Mouse (Mus musculus) stomach, embryonic 14.5 days (tissue): ENCODE data around the gene Hs6st3. TPM values are rescaled to one million over a fixed set of nuclear protein-coding genes. Genes with fewer than 3 reads are reported as not detected.

Source experiments
- ATAC-seq: fragments of 200-750 bp; cut with Nextera tagmentation; 2 replicates; pipeline ENCODE4 v1.8.0; 2017; ENCODE audit warnings: low read depth, moderate TSS enrichment; ENCODE audit not compliant: insufficient number of reproducible peaks, insufficient read depth, low FRiP score
- H3K27ac ChIP-seq: fragments of 300-500 bp; sonication (generic); 2 replicates; pipeline ENCODE4 v1.5.1; 2014; ENCODE audit warnings: mild to moderate bottlenecking, low read length, moderate library complexity, mixed read lengths
- H3K27me3 ChIP-seq: fragments of 300-500 bp; sonication (generic); 2 replicates; pipeline ENCODE4 v1.6.1; 2014; ENCODE audit warnings: low read length, control low read depth, mixed read lengths; ENCODE audit not compliant: control insufficient read depth, insufficient read depth
- H3K36me3 ChIP-seq: fragments of 300-500 bp; sonication (generic); 2 replicates; pipeline ENCODE4 v1.6.1; 2014; ENCODE audit warnings: mild to moderate bottlenecking, control low read depth, low read length, moderate library complexity, mixed read lengths; ENCODE audit not compliant: control insufficient read depth, insufficient read depth
- H3K4me1 ChIP-seq: fragments of 300-500 bp; sonication (generic); 2 replicates; pipeline ENCODE4 v1.6.1; 2014; ENCODE audit warnings: low read length, control low read depth, mixed read lengths; ENCODE audit not compliant: control insufficient read depth, insufficient read depth
- H3K4me2 ChIP-seq: fragments of 300-500 bp; sonication (generic); replicated peaks from 2 replicates; pipeline ENCODE4 v1.6.1; 2014; ENCODE audit warnings: low read depth, low read length, control low read depth
- H3K4me3 ChIP-seq: fragments of 300-500 bp; sonication (generic); 2 replicates; pipeline ENCODE4 v1.5.1; 2014; ENCODE audit warnings: low read depth, low read length, control low read depth
- H3K9ac ChIP-seq: fragments of 300-500 bp; sonication (generic); replicated peaks from 2 replicates; pipeline ENCODE4 v1.6.1; 2014; ENCODE audit warnings: low read depth, mild to moderate bottlenecking, control low read depth, low read length, moderate library complexity, mixed read lengths
- H3K9me3 ChIP-seq: fragments of 300-500 bp; sonication (generic); 2 replicates; pipeline ENCODE4 v1.6.1; 2016; ENCODE audit warnings: low read depth, low read length, control low read depth; ENCODE audit not compliant: control insufficient read depth
- WGBS: fragments of 180-500 bp; shearing (Covaris S2); extraction: QIAGEN DNeasy Blood & Tissue Kit; methylation state at CpG from one replicate; pipeline ENCODE4 v1.1.7; 2014; 5-methylcytosine and 5-hydroxymethylcytosine counted together
- polyA plus RNA-seq: library from polyadenylated mRNA; unstranded; fragments of >200 nt; fragmentation: Nextera tagmentation; extraction: Ambion mirVana; gene quantifications from 2 replicates; pipeline ENCODE4 v1.2.1, GENCODE M21; 2014

The Hs6st3 gene
- polyA plus RNA-seq, result 0.57 and 0.75 TPM in 2 replicates

- peaks cover 7% of the 10 kb centered on the region; the same call in 1 of the 2 replicates for H3K27me3 ChIP-seq
- H3K36me3 ChIP-seq, result no peaks in the 10 kb centered on the region
- peak within 1 kb of the TSS; percentile 53; the same call in 1 of the 2 replicates for H3K9ac ChIP-seq
- H3K4me1 ChIP-seq, result peaks cover 6% of the 10 kb centered on the region
- no peak within 1 kb of the TSS for H3K27ac ChIP-seq
- peak within 1 kb of the TSS; percentile 99 for H3K4me2 ChIP-seq
- no peaks in the 10 kb centered on the region for H3K9me3 ChIP-seq
- under 1% methylated on average over 94 of the region's 100 CpGs for WGBS
- ATAC-seq, result peak; percentile 24
- H3K4me3 ChIP-seq, result peak within 1 kb of the TSS; percentile 70
These were observed at the start of gene Hs6st3 for GRCm38 (mm10) chr14:119137906-119138785. Gene Hs6st3, plus strand, starts transcription at chr14:119138341.

- peak; percentile 90 for ATAC-seq
- no peaks in the 10 kb centered on the region for H3K9me3 ChIP-seq
- H3K27me3 ChIP-seq, result no peaks in the 10 kb centered on the region
- H3K36me3 ChIP-seq, result no peaks in the 10 kb centered on the region
- H3K4me1 ChIP-seq, result peaks cover 9% of the 10 kb centered on the region
- peak within 1 kb of the TSS; percentile 66 for H3K4me3 ChIP-seq
- under 1% methylated on average over 72 of the region's 72 CpGs for WGBS
- H3K9ac ChIP-seq, result peak within 1 kb of the TSS; percentile 68
- peak within 1 kb of the TSS; percentile 23; the same call in 1 of the 2 replicates for H3K27ac ChIP-seq
- H3K4me2 ChIP-seq, result peak within 1 kb of the TSS; percentile 69
These were observed 39.1 kb upstream of the Hs6st3 start, which contains the start of gene Uggt2 for GRCm38 (mm10) chr14:119098851-119099569. Gene Uggt2, minus strand, starts transcription at chr14:119099430.

GRCm38 (mm10) chr14:119099570-119099891 is 38.6 kb upstream of the Hs6st3 start:
- WGBS, result 1% methylated on average over 13 of the region's 13 CpGs
- H3K27ac ChIP-seq, result 0 out of 2 replicates have a peak overlapping the region, but pooled peaks have one; percentile 23
- H3K36me3 ChIP-seq, result no peaks in the 10 kb centered on the region
- no peaks in the 10 kb centered on the region for H3K27me3 ChIP-seq
- H3K9ac ChIP-seq, result peak overlapping the region; percentile 68
- peaks cover 9% of the 10 kb centered on the region for H3K4me1 ChIP-seq
- peak overlapping the region; percentile 66 for H3K4me3 ChIP-seq
- ATAC-seq, result peak; percentile 77
- H3K4me2 ChIP-seq, result peak overlapping the region; percentile 69
- H3K9me3 ChIP-seq, result no peaks in the 10 kb centered on the region

- Histone ChIP-seq H3K4me3 (no peak overlapping the region), H3K4me1 (no peaks in the 10 kb centered on the region), H3K27me3 (no peaks in the 10 kb centered on the region), H3K27ac (no peak overlapping the region), H3K9me3 (no peaks in the 10 kb centered on the region), H3K9ac (no peak overlapping the region), H3K36me3 (no peaks in the 10 kb centered on the region), H3K4me2 (no peak overlapping the region)
- ATAC-seq, result no peak
- WGBS, result 90% methylated on average over 8 of the region's 8 CpGs
These were observed 30.6 kb upstream of the Hs6st3 start for GRCm38 (mm10) chr14:119107591-119107990.

- Histone ChIP-seq H3K36me3 (no peaks in the 10 kb centered on the region), H3K9ac (no peak overlapping the region), H3K4me2 (no peak overlapping the region), H3K4me3 (no peak overlapping the region), H3K27me3 (no peaks in the 10 kb centered on the region), H3K9me3 (no peaks in the 10 kb centered on the region), H3K4me1 (no peaks in the 10 kb centered on the region), H3K27ac (no peak overlapping the region)
- no peak for ATAC-seq
- 81% methylated on average over 7 of the region's 7 CpGs for WGBS
These were observed 29.3 kb upstream of the Hs6st3 start for GRCm38 (mm10) chr14:119108776-119109301.

- Histone ChIP-seq H3K4me2 (no peak overlapping the region), H3K9me3 (no peaks in the 10 kb centered on the region), H3K27me3 (no peaks in the 10 kb centered on the region), H3K27ac (no peak overlapping the region), H3K4me3 (no peak overlapping the region), H3K36me3 (no peaks in the 10 kb centered on the region), H3K4me1 (no peaks in the 10 kb centered on the region), H3K9ac (no peak overlapping the region)
- ATAC-seq, result no peak
- 82% methylated on average over 3 of the region's 3 CpGs for WGBS
These were observed 28.3 kb upstream of the Hs6st3 start for GRCm38 (mm10) chr14:119109776-119110218.

- no peaks in the 10 kb centered on the region for H3K27me3 ChIP-seq
- no peaks in the 10 kb centered on the region for H3K36me3 ChIP-seq
- no peaks in the 10 kb centered on the region for H3K4me1 ChIP-seq
- H3K27ac ChIP-seq, result no peak overlapping the region
- no peak overlapping the region for H3K4me2 ChIP-seq
- H3K4me3 ChIP-seq, result no peak overlapping the region
- no peak overlapping the region for H3K9ac ChIP-seq
- no peaks in the 10 kb centered on the region for H3K9me3 ChIP-seq
- ATAC-seq, result no peak
- WGBS, result 66% methylated on average over 6 of the region's 6 CpGs
These were observed 25.6 kb upstream of the Hs6st3 start for GRCm38 (mm10) chr14:119112558-119112957.

- ATAC-seq, result peak; percentile 12; the same call in 1 of the 2 replicates
- H3K4me3 ChIP-seq, result peak overlapping the region; percentile 19
- peak overlapping the region; percentile 23; the same call in 1 of the 2 replicates for H3K9ac ChIP-seq
- no peaks in the 10 kb centered on the region for H3K36me3 ChIP-seq
- H3K27ac ChIP-seq, result no peak overlapping the region
- no peaks in the 10 kb centered on the region for H3K9me3 ChIP-seq
- H3K27me3 ChIP-seq, result no peaks in the 10 kb centered on the region
- no peaks in the 10 kb centered on the region for H3K4me1 ChIP-seq
- whole genome bisulfite sequencing, result 3% methylated on average over 12 of the region's 12 CpGs
- peak overlapping the region; percentile 39 for H3K4me2 ChIP-seq
These were observed 14.6 kb upstream of the Hs6st3 start for GRCm38 (mm10) chr14:119123582-119123981.
